16 mouse cellular contexts compared by ENCODE assay signal in genomic region chr9:105033641-105034040, GRCm38 (mm10).
"Had no signal": no experiment of that assay in that cellular context is flagged by ENCODE, and none has a peak within 500 bp of the region (broad histone marks: within the 10 kb centered on the region; RNA-seq: fewer than 3 reads in every experiment).

No protein-coding gene starts in this region.

- H3K27me3 ChIP-seq: neural tube, embryonic 13.5 days; neural tube, embryonic 15.5 days; stomach, embryonic 15.5 days had no signal

- H3K4me1 ChIP-seq: neural tube, embryonic 13.5 days; neural tube, embryonic 15.5 days; stomach, embryonic 15.5 days had no signal

- H3K36me3 ChIP-seq: neural tube, embryonic 13.5 days; neural tube, embryonic 15.5 days; stomach, embryonic 15.5 days had no signal

- DNase-seq: retina, postnatal 1 day; right cerebral cortex, adult 18-20 months; right cerebral cortex, postnatal 14 days; right cerebral cortex, postnatal 25 days; right cerebral cortex, postnatal 4 days; spleen, adult 18-20 months; thymus, adult 18-20 months; thymus, adult 2 months; thymus, postnatal 14 days; thymus, postnatal 25 days; thymus, postnatal 36 days; thymus, postnatal 4 days had no signal

- H3K9ac ChIP-seq: neural tube, embryonic 13.5 days; neural tube, embryonic 15.5 days; stomach, embryonic 15.5 days had no signal

- H3K27ac ChIP-seq: neural tube, embryonic 13.5 days; neural tube, embryonic 15.5 days; stomach, embryonic 15.5 days; stomach, postnatal 0 days had no signal

- H3K9me3 ChIP-seq: neural tube, embryonic 13.5 days; neural tube, embryonic 15.5 days; stomach, embryonic 15.5 days had no signal

- H3K4me3 ChIP-seq: neural tube, embryonic 13.5 days; neural tube, embryonic 15.5 days; stomach, embryonic 15.5 days had no signal

- H3K4me2 ChIP-seq: neural tube, embryonic 13.5 days; neural tube, embryonic 15.5 days; stomach, embryonic 15.5 days had no signal
